Mouse (Mus musculus) liver, embryonic 16.5 days (tissue): ENCODE results near the gene Snx1. TPM values are rescaled to one million over a fixed set of nuclear protein-coding genes. Genes with fewer than 3 reads are reported as not detected.

Source experiments
- ATAC-seq: fragments of 200-750 bp; cut with Nextera tagmentation; 2 replicates; pipeline ENCODE4 v1.8.0; 2017; ENCODE audit warnings: low read depth, mild to moderate bottlenecking, moderate number of reproducible peaks, moderate library complexity
- H3K27ac ChIP-seq: fragments of 300-500 bp; sonication (generic); 2 replicates; pipeline ENCODE4 v1.5.1; 2014; ENCODE audit warnings: mild to moderate bottlenecking, low read length
- H3K27me3 ChIP-seq: fragments of 300-500 bp; sonication (generic); 2 replicates; pipeline ENCODE4 v1.6.1; 2014; ENCODE audit warnings: low read depth, low read length, mixed read lengths; ENCODE audit not compliant: control insufficient read depth, insufficient read depth
- H3K36me3 ChIP-seq: fragments of 300-500 bp; sonication (generic); 2 replicates; pipeline ENCODE4 v1.6.1; 2014; ENCODE audit warnings: mild to moderate bottlenecking; ENCODE audit not compliant: control insufficient read depth, insufficient read depth
- H3K4me1 ChIP-seq: fragments of 300-500 bp; sonication (generic); 2 replicates; pipeline ENCODE4 v1.6.1; 2014; ENCODE audit warnings: low read depth, low read length, mixed read lengths; ENCODE audit not compliant: control insufficient read depth
- H3K4me2 ChIP-seq: fragments of 300-500 bp; sonication (generic); 2 replicates; pipeline ENCODE4 v1.6.1; 2014; ENCODE audit warnings: low read depth, low read length, mixed read lengths
- H3K4me3 ChIP-seq: fragments of 300-500 bp; sonication (generic); 2 replicates; pipeline ENCODE4 v1.5.1; 2014; ENCODE audit warnings: low read depth, mild to moderate bottlenecking, low read length
- H3K9ac ChIP-seq: fragments of 300-500 bp; sonication (generic); 2 replicates; pipeline ENCODE4 v1.6.1; 2014; ENCODE audit warnings: low read depth, low read length
- H3K9me3 ChIP-seq: fragments of 300-500 bp; sonication (generic); replicated peaks from 2 replicates; pipeline ENCODE4 v1.6.1; 2016; ENCODE audit warnings: low read length; ENCODE audit not compliant: control insufficient read depth
- WGBS: fragments of 180-500 bp; shearing (Covaris S2); extraction: QIAGEN DNeasy Blood & Tissue Kit; methylation state at CpG from one replicate; pipeline ENCODE4 v1.1.7; 2014; ENCODE audit not compliant: insufficient replicate concordance; 5-methylcytosine and 5-hydroxymethylcytosine counted together
- polyA plus RNA-seq: library from polyadenylated mRNA; unstranded; fragments of >200 nt; fragmentation: Nextera tagmentation; extraction: Ambion mirVana; gene quantifications from 2 replicates; pipeline ENCODE4 v1.2.1, GENCODE M21; 2015

Gene Snx1
- polyA plus RNA-seq, 1 experiment from 2014 or later = 59.6 TPM

- no peaks in the 10 kb centered on the region for H3K4me1 ChIP-seq
- H3K27me3 ChIP-seq = no peaks in the 10 kb centered on the region
- H3K9ac ChIP-seq = no peak overlapping the region
- H3K9me3 ChIP-seq = no peaks in the 10 kb centered on the region
- ATAC-seq = no peak
- peaks cover 56% of the 10 kb centered on the region for H3K36me3 ChIP-seq
- H3K4me3 ChIP-seq = no peak overlapping the region
- H3K4me2 ChIP-seq = no peak overlapping the region
- WGBS = 84% methylated on average over 7 of the region's 7 CpGs
- no peak overlapping the region for H3K27ac ChIP-seq
Measured at GRCm38 (mm10) chr9:66138193-66138592, 11.8 kb upstream of the Snx1 start.

- H3K4me1 ChIP-seq = no peaks in the 10 kb centered on the region; the same call in 1 of the 2 replicates
- H3K27me3 ChIP-seq = no peaks in the 10 kb centered on the region
- 43% methylated on average over 4 of the region's 4 CpGs for WGBS
- peaks cover 60% of the 10 kb centered on the region for H3K36me3 ChIP-seq
- no peak overlapping the region for H3K27ac ChIP-seq
- no peak overlapping the region for H3K4me3 ChIP-seq
- no peak for ATAC-seq
- no peaks in the 10 kb centered on the region for H3K9me3 ChIP-seq
- H3K9ac ChIP-seq = no peak overlapping the region
- H3K4me2 ChIP-seq = no peak overlapping the region
Measured at GRCm38 (mm10) chr9:66135967-66136366, 9.6 kb upstream of the Snx1 start.

GRCm38 (mm10) chr9:66131466-66131865, 5.1 kb upstream of the Snx1 start:
- Histone ChIP-seq H3K9ac (no peak overlapping the region), H3K9me3 (no peaks in the 10 kb centered on the region), H3K4me1 (peaks cover 17% of the 10 kb centered on the region), H3K4me2 (no peak overlapping the region), H3K27me3 (no peaks in the 10 kb centered on the region), H3K4me3 (no peak overlapping the region), H3K27ac (peak overlapping the region; percentile 36; the same call in 1 of the 2 replicates), H3K36me3 (peaks cover 31% of the 10 kb centered on the region)
- no peak for ATAC-seq
- 60% methylated on average over 2 of the region's 2 CpGs for WGBS

- no peaks in the 10 kb centered on the region for H3K27me3 ChIP-seq
- H3K27ac ChIP-seq = peak overlapping the region; percentile 96
- peak overlapping the region; percentile 86 for H3K9ac ChIP-seq
- H3K4me1 ChIP-seq = peaks cover 35% of the 10 kb centered on the region
- WGBS = 35% methylated on average over 4 of the region's 4 CpGs
- H3K9me3 ChIP-seq = no peaks in the 10 kb centered on the region
- peak overlapping the region; percentile 83 for H3K4me3 ChIP-seq
- peak overlapping the region; percentile 97 for H3K4me2 ChIP-seq
- peaks cover 4% of the 10 kb centered on the region; the same call in 1 of the 2 replicates for H3K36me3 ChIP-seq
- ATAC-seq = no peak
Measured at GRCm38 (mm10) chr9:66127884-66128283, 1.5 kb upstream of the Snx1 start.

- Histone ChIP-seq H3K9ac (peak overlapping the region; percentile 86), H3K9me3 (no peaks in the 10 kb centered on the region), H3K4me3 (peak overlapping the region; percentile 83), H3K36me3 (peaks cover 4% of the 10 kb centered on the region; the same call in 1 of the 2 replicates), H3K4me1 (peaks cover 39% of the 10 kb centered on the region), H3K27ac (peak overlapping the region; percentile 96), H3K4me2 (peak overlapping the region; percentile 97), H3K27me3 (no peaks in the 10 kb centered on the region)
- ATAC-seq = no peak
- WGBS = 8% methylated on average over 6 of the region's 6 CpGs
Measured at GRCm38 (mm10) chr9:66127193-66127546, 783 bp upstream of the Snx1 start.

- Histone ChIP-seq H3K36me3 (peaks cover 2% of the 10 kb centered on the region; the same call in 1 of the 2 replicates), H3K9me3 (no peaks in the 10 kb centered on the region), H3K9ac (peak overlapping the region; percentile 86), H3K4me3 (peak overlapping the region; percentile 83), H3K27me3 (no peaks in the 10 kb centered on the region), H3K4me1 (peaks cover 41% of the 10 kb centered on the region), H3K27ac (peak overlapping the region; percentile 96), H3K4me2 (peak overlapping the region; percentile 97)
- WGBS = 9% methylated on average over 12 of the region's 12 CpGs
- ATAC-seq = no peak
Measured at GRCm38 (mm10) chr9:66125543-66126455, 588 bp downstream of the Snx1 start.

- no peaks in the 10 kb centered on the region for H3K27me3 ChIP-seq
- peak overlapping the region; percentile 83 for H3K4me3 ChIP-seq
- no peaks in the 10 kb centered on the region for H3K36me3 ChIP-seq
- peak overlapping the region; percentile 92 for H3K9ac ChIP-seq
- peaks cover 47% of the 10 kb centered on the region for H3K4me1 ChIP-seq
- no peaks in the 10 kb centered on the region for H3K9me3 ChIP-seq
- H3K27ac ChIP-seq = peak overlapping the region; percentile 96
- ATAC-seq = peak; percentile 94
- H3K4me2 ChIP-seq = peak overlapping the region; percentile 97
- 8% methylated on average over 33 of the region's 33 CpGs for WGBS
Measured at GRCm38 (mm10) chr9:66124681-66125542, 1.5 kb downstream of the Snx1 start.

GRCm38 (mm10) chr9:66124111-66124531, 2.3 kb downstream of the Snx1 start:
- H3K9ac ChIP-seq = peak overlapping the region; percentile 92
- WGBS = 0% methylated on average over 12 of the region's 12 CpGs
- H3K4me2 ChIP-seq = peak overlapping the region; percentile 88
- H3K27ac ChIP-seq = peak overlapping the region; percentile 96
- peak overlapping the region; percentile 83 for H3K4me3 ChIP-seq
- peaks cover 51% of the 10 kb centered on the region for H3K4me1 ChIP-seq
- peak; percentile 47 for ATAC-seq
- no peaks in the 10 kb centered on the region for H3K36me3 ChIP-seq
- no peaks in the 10 kb centered on the region for H3K9me3 ChIP-seq
- no peaks in the 10 kb centered on the region for H3K27me3 ChIP-seq
